ENCODE assay signal across 8 mouse cellular contexts in genomic region chr10:128458719-128459408, GRCm38 (mm10). TPM values are rescaled to one million over a fixed set of nuclear protein-coding genes. Genes with fewer than 3 reads are reported as not detected.
DNase-seq lines count a peak whose midpoint lies in the region; ATAC-seq and TF ChIP-seq lines count a peak whose summit lies in the region.

TSS of gene Smarcc2 (plus strand) at chr10:128459248.

- no peaks in the 10 kb centered on the region for H3K27me3 ChIP-seq in heart, embryonic 10.5 days (ENCODE audit: insufficient read depth, poor library complexity, severe bottlenecking)
- no peaks in the 10 kb centered on the region for H3K27me3 ChIP-seq in kidney, embryonic 15.5 days
- no peaks in the 10 kb centered on the region for H3K27me3 ChIP-seq in limb, embryonic 15.5 days
- no peaks in the 10 kb centered on the region for H3K27me3 ChIP-seq in midbrain, postnatal 0 days (ENCODE audit: insufficient read depth, low read length)

- H3K27ac ChIP-seq in bone marrow macrophage, adult 2 months (ENCODE audit: insufficient read depth, low read depth, low read length): peak within 1 kb of the TSS; percentile 80
- H3K27ac ChIP-seq in embryonic fibroblast, embryonic 13.5 days (ENCODE audit: insufficient read depth, low read length): peak within 1 kb of the TSS; percentile 94
- H3K27ac ChIP-seq in heart, embryonic 10.5 days: peak within 1 kb of the TSS; percentile 98
- peak within 1 kb of the TSS; percentile 97 for H3K27ac ChIP-seq in kidney, embryonic 15.5 days
- peak within 1 kb of the TSS; percentile 96 for H3K27ac ChIP-seq in limb, embryonic 15.5 days
- H3K27ac ChIP-seq in midbrain, postnatal 0 days (ENCODE audit: low read depth, low read length): peak within 1 kb of the TSS; percentile 94

- peak; percentile 63 for DNase-seq in 416B (ENCODE audit: low read depth)
- peak; percentile 86 for DNase-seq in heart, embryonic 10.5 days (ENCODE audit: low spot score)
- peak; percentile 80 for DNase-seq in midbrain, postnatal 0 days (ENCODE audit: low spot score)
- peak; percentile 87 to 91 for DNase-seq in spleen, postnatal 10 days (ENCODE audit: low spot score in 2 of 2)

- under 1% methylated on average over 78 of the region's 86 CpGs for WGBS in heart, embryonic 10.5 days
- WGBS in kidney, embryonic 15.5 days: under 1% methylated on average over 68 of the region's 86 CpGs
- WGBS in limb, embryonic 15.5 days: under 1% methylated on average over 58 of the region's 86 CpGs
- WGBS in midbrain, postnatal 0 days: under 1% methylated on average over 62 of the region's 86 CpGs

- no peak for TF ChIP-seq CTCF in bone marrow macrophage, adult 2 months (IDR thresholded peaks at IDR 0.05; ENCODE audit: low read depth, low read length)
- TF ChIP-seq CTCF in embryonic fibroblast, embryonic 13.5 days (IDR thresholded peaks at IDR 0.05; ENCODE audit: borderline replicate concordance, insufficient read depth, low read length): no peak
- TF ChIP-seq CTCF in midbrain, postnatal 0 days (IDR thresholded peaks at IDR 0.05): peak; percentile 47

- peaks cover 10% of the 10 kb centered on the region for H3K4me1 ChIP-seq in bone marrow macrophage, adult 2 months (ENCODE audit: control insufficient read depth, insufficient read depth, low read length)
- H3K4me1 ChIP-seq in embryonic fibroblast, embryonic 13.5 days (ENCODE audit: control insufficient read depth, insufficient read depth, low read length): no peaks in the 10 kb centered on the region
- peaks cover 10% of the 10 kb centered on the region for H3K4me1 ChIP-seq in heart, embryonic 10.5 days
- H3K4me1 ChIP-seq in kidney, embryonic 15.5 days: peaks cover 28% of the 10 kb centered on the region
- H3K4me1 ChIP-seq in limb, embryonic 15.5 days: peaks cover 13% of the 10 kb centered on the region
- peaks cover 7% of the 10 kb centered on the region; the same call in 1 of the 2 replicates for H3K4me1 ChIP-seq in midbrain, postnatal 0 days (ENCODE audit: insufficient read depth, low read length)

- H3K9me3 ChIP-seq in heart, embryonic 10.5 days: no peaks in the 10 kb centered on the region
- H3K9me3 ChIP-seq in kidney, embryonic 15.5 days (replicated peaks): no peaks in the 10 kb centered on the region
- no peaks in the 10 kb centered on the region for H3K9me3 ChIP-seq in limb, embryonic 15.5 days
- no peaks in the 10 kb centered on the region for H3K9me3 ChIP-seq in midbrain, postnatal 0 days (ENCODE audit: low read length)

- peak within 1 kb of the TSS; percentile 94 for H3K9ac ChIP-seq in kidney, embryonic 15.5 days
- H3K9ac ChIP-seq in limb, embryonic 15.5 days: peak within 1 kb of the TSS; percentile 95
- peak within 1 kb of the TSS; percentile 93 for H3K9ac ChIP-seq in midbrain, postnatal 0 days (replicated peaks; ENCODE audit: low read length, poor library complexity, severe bottlenecking)

- H3K4me2 ChIP-seq in kidney, embryonic 15.5 days: peak within 1 kb of the TSS; percentile 77
- peak within 1 kb of the TSS; percentile 66 for H3K4me2 ChIP-seq in limb, embryonic 15.5 days
- H3K4me2 ChIP-seq in midbrain, postnatal 0 days (ENCODE audit: low read depth, low read length, poor library complexity, severe bottlenecking): peak within 1 kb of the TSS; percentile 65

- H3K4me3 ChIP-seq in bone marrow macrophage, adult 2 months (ENCODE audit: insufficient read depth, low read length): peak within 1 kb of the TSS; percentile 81
- H3K4me3 ChIP-seq in embryonic fibroblast, embryonic 13.5 days (ENCODE audit: insufficient read depth, low read length): peak within 1 kb of the TSS; percentile 96
- H3K4me3 ChIP-seq in heart, embryonic 10.5 days: peak within 1 kb of the TSS; percentile 90
- H3K4me3 ChIP-seq in kidney, embryonic 15.5 days (replicated peaks): peak within 1 kb of the TSS; percentile 95
- peak within 1 kb of the TSS; percentile 88 for H3K4me3 ChIP-seq in limb, embryonic 15.5 days
- peak within 1 kb of the TSS; percentile 92 for H3K4me3 ChIP-seq in midbrain, postnatal 0 days (ENCODE audit: low read depth, low read length)

- TF ChIP-seq POLR2A in bone marrow macrophage, adult 2 months (IDR thresholded peaks at IDR 0.05; ENCODE audit: borderline replicate concordance, low read depth, low read length): no peak
- peak; percentile 77 for TF ChIP-seq POLR2A in embryonic fibroblast, embryonic 13.5 days (IDR thresholded peaks at IDR 0.05; ENCODE audit: low read depth, low read length)

- peak; percentile 85 for ATAC-seq in kidney, embryonic 15.5 days (replicated peaks; ENCODE audit: low FRiP score)
- ATAC-seq in limb, embryonic 15.5 days (ENCODE audit: insufficient number of reproducible peaks, low FRiP score, low TSS enrichment, low read depth): peak; percentile 84
- ATAC-seq in midbrain, postnatal 0 days (ENCODE audit: low FRiP score): peak; percentile 77

- peaks cover 29% of the 10 kb centered on the region for H3K36me3 ChIP-seq in heart, embryonic 10.5 days
- H3K36me3 ChIP-seq in kidney, embryonic 15.5 days: peaks cover 21% of the 10 kb centered on the region
- peaks cover 25% of the 10 kb centered on the region for H3K36me3 ChIP-seq in limb, embryonic 15.5 days
- peaks cover 16% of the 10 kb centered on the region for H3K36me3 ChIP-seq in midbrain, postnatal 0 days (ENCODE audit: insufficient read depth, low read length)

RNA-seq across cellular contexts. Expression of gene Smarcc2, which starts in this region (rescaled TPM):
- 101 and 105 TPM in 2 replicates for polyA plus RNA-seq in bone marrow macrophage, adult 2 months (2012; ENCODE audit: insufficient read depth, insufficient read length, missing spikeins)
- 100 and 117 TPM in 2 replicates for polyA plus RNA-seq in embryonic fibroblast, embryonic 13.5 days (2011; ENCODE audit: insufficient read length, low read depth, missing spikeins)
- 66.0 and 68.7 TPM in 2 replicates for polyA plus RNA-seq in heart, embryonic 10.5 days (2016; fragmentation: Nextera tagmentation; extraction: Ambion mirVana)
- 75.9 and 77.2 TPM in 2 replicates for polyA plus RNA-seq in kidney, embryonic 15.5 days (2015; fragmentation: Nextera tagmentation; extraction: Ambion mirVana)
- 80.7 and 84.4 TPM in 2 replicates for polyA plus RNA-seq in limb, embryonic 15.5 days (2015; fragmentation: Nextera tagmentation; extraction: Ambion mirVana)
- total RNA-seq in midbrain, postnatal 0 days (2014; rRNA removed): 216 and 233 TPM in 2 replicates
- polyA plus RNA-seq in midbrain, postnatal 0 days (2015; fragmentation: Nextera tagmentation; extraction: Ambion mirVana): 129 and 143 TPM in 2 replicates

Comparison
In these comparisons a context has a peak if more than half of its experiments do, and no peak if none do; other contexts are left out.
1. Peak in every context shown above with its lines: DNase-seq, ATAC-seq, H3K4me3 ChIP-seq and H3K27ac ChIP-seq.